Mouse (Mus musculus) forelimb bud, embryonic 11.5 days (tissue): ENCODE data around the gene Usp31.

ENCODE experiments used
- DNase-seq: peaks from one replicate; pipeline ENCODE4 v3.0.0-alpha.2; 2012; ENCODE audit warnings: low read depth, low spot score

The Usp31 gene

DNA sequence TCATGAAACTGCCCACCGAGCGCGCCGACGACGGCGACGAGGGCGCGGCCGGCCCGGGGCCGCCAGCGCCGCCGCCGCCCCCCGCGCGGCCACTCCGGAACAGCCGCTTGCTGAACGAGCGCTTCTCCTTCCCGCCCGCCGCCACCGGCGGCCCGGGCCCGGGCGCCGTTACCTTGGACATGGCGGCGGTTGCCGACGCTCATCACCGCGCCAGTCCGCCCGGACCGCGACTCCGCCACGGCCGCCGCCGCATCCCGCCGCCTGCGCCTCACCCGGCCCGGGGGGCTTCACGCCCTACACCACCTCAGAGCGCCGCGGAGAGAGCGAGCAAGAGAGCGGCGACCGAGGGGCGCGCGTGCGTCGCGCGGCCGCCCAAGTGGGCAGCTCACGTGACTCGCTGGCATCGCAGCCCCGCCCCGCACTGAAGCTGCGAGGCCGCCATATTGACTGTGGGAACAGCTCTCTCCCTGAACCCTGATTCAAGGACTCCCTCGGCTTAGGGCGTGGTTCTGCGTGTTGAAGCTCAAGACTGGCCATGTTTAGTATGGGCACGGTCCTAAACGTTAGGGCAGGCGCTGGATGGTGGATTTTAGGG is at the start of gene Usp31:
Gene Usp31 (minus strand): TSS at position 181 of the 595 bp plus-strand sequence.
- peak; percentile 96 for DNase-seq

DNA sequence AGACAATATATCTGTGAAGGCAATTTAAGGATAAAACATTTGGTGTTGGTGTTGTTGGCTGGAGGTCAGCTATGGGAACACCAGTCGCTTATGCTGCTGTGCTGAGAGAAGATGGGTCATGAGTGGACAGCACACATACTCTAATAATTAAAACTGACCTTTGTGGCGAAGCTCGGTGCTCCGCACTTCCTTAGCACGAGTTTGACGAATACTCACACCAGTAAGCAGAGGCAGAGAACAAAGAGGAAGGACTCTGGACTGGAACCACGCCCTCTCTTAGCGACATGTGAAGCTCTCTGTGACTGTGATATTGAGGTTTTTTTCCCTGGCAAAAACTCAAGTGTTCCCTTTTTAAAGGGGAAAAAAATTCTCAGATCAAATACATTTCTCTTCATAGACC is 47.7 kb upstream of the Usp31 start:
- no peak for DNase-seq

DNA sequence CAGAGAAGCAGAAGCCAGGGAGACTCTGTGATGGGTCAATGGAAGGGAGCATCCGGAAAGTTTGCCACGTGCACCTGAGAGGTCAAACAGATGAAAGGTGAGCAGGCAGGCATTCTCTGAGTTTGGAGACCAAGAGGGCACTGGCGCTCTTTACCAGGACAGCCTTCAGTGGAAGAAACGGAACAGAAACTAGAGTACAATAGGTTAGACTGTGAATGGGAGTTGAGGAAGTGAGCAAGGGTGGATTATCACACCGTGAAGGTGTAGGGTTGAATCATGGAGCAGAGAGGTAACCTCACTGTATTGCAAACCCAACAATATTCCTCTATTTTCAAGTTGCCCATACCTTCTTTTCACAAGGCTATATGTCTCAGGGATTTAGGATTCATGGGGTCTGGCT is 43.2 kb upstream of the Usp31 start:
- no peak for DNase-seq

DNA sequence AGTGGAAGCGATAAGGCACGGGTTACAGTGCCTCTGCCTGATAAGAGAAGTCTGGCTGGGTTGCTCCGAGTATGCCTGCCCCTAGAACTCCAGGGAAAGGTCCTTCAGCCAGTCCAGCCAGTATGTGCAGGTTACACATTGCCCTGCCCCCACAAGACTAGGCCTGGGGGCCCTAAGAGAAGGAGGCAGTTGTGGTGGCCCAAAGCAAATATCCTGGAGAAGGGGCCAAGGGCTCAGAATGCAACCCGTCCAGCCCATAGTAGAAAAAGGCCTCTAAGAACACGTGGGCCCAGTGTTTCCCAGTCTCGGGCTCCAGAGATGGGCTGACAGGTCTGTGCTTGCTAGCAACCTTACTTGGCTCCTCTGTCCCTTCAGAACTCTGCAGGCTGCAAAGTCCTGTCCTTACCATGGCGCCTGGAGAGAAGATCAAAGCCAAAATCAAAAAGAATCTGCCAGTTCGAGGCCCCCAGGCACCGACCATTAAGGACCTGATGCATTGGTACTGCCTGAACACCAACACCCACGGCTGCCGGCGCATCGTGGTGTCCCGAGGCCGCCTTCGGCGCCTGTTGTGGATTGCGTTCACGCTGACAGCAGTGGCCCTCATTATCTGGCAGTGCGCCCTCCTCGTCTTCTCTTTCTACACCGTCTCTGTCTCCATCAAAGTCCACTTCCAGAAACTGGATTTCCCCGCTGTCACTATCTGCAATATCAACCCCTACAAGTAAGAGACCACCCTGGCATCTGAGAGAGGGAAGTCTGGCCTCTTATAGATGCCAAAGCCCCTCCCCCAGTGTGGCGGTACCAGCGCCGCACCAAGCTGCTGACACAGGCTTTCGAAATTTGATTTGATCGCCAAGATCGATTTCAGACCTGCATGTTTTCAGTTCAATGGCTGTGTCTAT is 30.7 kb upstream of the Usp31 start:
- no peak for DNase-seq

DNA sequence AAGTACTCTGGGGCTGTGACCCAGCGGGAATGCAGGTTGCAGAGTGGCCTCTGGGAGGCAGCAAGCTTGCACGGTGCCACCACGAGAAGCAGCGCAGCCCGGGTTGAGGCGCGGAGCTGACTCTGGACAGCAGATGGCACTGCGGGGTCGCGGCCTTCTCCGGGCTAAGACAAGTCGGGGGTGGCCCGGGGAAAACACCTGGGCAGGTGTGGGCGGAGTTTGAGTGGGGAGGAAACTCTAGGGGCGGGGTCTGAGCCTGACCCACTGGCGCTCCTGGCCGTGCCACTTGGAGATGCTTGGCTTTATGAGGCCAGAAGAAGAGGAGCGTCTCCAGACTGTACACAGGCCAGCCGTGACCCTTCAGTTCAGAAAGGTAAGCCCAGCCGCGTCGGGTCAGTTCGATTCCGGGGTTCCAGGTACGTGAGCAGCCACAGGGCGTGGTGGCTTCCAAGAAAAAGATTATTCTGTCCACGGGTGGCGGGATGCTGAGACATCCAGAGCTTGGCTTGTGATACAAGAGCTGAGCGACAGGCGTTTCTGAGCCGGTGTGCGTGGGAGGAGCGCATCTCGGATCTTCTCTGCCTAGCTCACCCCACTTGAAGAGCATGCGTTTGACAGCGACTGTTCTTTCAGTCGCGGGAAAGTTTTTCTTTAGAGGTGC is 27.2 kb upstream of the Usp31 start, which contains the start of gene Scnn1g:
Gene Scnn1g (plus strand): TSS at position 309 of the 661 bp plus-strand sequence.
- peak; percentile 76 for DNase-seq

DNA sequence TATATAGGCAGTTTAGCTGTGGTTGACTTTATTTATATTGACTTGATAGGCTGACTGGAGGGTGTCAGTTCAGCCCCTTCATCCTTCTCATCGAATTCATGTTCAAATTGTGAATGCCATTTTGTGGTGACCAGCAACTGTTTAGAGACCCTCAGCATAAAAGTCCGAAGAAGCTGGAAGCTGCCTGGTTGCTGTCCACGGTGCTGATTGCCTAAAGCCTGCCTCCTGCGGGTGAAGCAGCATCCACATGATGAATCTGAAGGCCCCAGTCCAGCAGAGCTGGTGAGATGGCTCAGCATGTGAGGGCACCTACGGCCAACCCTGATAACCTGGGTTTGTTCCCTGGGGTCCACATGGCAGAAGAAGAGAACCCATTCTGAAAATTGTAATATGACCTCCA is 23.2 kb upstream of the Usp31 start:
- DNase-seq, result peak; percentile 83

DNA sequence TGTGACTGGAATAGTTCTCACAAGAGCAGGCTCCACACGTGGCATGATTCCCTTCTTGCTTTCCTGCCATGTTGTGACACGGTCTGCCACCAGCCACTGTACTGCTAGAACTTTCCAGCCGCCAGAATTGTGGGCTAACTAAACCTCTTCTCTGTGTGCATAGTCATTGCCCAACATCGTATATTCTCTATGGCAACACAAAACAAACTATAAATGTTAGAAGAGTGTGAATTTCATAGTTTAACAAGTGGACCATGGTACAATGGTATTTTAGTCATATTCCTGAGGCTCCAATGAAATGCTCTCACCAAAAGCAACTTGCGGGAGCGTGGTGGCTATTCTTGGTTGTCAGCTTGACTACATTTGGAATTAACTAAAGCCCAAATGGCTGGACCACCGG is 10.0 kb upstream of the Usp31 start:
- DNase-seq, result no peak

DNA sequence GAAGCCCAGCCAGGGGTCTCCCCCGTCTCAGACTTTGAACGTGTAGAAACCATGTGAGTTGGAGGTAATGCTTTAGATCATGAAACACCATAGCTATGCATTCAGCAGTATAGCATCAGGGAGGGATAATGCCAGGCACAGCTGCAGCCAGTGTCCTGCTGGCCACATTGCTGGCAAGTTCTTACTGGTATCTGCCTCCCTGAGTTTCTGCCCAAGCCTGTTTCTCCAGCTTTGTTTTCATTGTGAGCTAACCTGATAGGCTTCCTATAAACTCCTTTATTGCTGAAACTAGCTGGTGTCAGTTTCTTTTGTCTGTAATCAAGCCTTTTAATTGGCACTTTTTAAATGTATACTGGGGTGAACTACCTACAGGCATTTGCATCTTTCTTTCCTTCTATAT is 4.1 kb upstream of the Usp31 start:
- DNase-seq, result no peak

DNA sequence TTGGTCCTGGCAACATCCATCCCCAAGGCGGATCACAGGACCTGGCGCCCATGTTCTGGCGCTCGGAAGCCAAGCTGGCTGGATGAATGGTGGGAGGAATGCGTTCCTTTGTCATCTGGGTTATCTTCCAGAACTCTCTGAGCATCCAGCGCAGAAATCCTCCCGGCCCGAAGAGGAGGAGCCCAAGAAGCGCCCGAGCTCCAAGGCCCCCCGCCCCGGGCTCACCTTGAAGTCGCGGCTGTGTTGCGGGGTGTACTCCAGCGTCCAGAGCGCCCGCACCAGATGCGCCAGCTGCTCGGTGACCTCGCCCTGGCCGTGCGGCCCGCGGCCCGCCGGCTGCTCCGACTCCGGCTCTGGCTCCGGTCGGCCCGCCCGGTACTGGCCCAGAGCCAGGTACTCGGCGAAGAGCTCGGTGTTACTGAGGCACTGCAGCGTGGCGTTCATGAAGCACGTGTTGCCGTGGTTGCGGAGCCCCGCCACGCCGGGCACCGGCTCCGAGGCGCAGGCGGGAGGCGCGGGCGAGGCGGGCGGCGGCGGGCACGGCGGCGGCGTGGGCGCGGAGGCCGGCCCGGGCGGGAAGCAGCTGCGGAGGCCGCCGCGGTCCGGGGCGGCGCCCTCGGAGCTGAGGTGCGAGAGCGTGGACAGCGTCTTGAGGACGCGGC is 511 bp downstream of the Usp31 start:
- DNase-seq, result no peak

DNA sequence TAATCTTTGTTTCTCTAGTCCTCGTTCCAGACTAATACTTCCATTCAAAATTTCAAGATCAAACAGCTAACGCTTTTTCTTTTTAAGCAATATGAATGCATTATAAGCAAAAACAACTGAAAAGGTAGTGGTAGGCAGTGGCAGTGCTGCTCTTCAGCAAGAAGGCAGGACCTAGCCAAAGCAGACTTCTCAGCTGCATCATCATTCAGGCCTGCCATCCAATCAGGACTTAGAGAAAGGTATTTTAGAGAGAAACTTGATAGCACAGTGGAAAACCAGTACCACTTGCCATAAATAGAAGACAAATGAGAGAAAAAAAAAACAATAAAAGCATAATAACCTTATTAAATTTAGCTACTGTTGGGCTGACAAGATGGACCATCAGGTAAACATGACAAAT is 2.0 kb downstream of the Usp31 start:
- no peak for DNase-seq

DNA sequence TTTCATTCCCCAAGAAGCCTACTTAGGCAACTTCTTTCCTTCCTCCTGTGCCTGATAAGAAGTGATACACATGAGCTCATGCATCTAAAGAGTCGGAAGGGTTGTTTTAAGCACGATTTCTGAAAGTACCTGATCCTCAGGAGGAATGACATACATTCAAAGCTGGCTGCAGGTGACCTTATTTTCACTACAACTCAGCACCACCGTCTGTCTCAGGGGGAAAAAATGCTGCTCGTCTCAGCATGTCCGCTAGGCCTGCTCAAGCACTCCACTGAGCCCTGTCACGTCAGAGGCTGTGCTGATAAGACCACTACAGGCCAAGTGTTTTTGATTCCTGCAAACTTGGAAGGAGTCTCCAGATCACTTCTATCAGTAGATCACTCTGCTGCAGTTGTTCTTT is 5.1 kb downstream of the Usp31 start:
- DNase-seq, result no peak

DNA sequence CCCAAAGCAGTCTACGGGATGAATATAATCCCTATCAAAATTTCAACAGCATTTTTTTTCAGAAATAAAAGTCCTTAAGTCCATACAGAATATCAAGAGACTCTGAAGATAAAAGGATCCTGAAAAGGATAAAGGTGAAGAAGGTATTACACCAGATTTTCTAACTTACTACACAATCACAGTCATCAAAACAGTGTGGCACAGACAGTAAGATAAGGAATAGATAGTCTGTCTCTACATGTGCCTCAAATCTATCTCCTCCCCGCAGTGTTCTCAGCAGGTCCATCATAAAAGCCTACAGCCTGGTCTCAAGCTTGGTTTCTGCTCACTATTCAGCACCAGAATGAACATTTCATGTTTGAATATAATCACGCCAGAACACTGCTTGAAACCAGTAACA is 6.6 kb downstream of the Usp31 start:
- no peak for DNase-seq

DNA sequence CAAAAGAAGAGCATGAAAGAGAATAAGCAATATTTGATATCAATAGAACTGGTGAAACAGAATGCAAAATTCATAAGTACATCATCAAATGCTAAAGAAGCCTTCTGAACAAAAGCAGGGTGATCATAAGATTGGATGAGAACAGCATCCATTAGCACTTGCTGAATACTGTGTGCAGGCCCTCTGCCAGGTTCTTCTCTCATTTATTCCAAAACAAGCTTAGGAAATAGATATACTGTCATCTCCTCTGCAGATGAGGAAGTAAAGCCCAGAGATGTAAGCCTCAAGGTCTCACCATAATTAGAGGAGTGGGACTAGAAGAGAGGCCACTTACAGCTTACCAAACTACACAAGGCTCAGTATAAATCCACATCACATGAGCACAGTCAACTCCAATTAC is 7.8 kb downstream of the Usp31 start:
- DNase-seq, result no peak

DNA sequence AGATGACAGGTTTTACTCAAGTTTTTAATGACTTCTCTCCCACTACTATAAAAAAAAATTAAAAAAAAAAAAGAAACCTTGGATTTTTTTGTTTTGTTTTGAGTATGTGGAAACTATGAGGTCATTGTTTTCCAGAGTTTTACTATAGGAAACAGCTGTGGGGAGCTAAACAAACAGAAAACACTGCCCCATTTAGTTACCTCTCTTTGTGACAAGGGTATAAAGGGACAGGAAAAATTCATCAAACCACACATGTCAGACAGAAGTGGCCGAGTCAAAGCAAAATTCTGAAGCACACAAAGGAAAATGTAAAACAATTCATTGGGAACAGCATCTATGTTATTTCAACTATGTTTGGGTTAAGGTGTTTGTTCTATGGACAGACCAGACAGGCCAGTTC is 9.5 kb downstream of the Usp31 start:
- no peak for DNase-seq

DNA sequence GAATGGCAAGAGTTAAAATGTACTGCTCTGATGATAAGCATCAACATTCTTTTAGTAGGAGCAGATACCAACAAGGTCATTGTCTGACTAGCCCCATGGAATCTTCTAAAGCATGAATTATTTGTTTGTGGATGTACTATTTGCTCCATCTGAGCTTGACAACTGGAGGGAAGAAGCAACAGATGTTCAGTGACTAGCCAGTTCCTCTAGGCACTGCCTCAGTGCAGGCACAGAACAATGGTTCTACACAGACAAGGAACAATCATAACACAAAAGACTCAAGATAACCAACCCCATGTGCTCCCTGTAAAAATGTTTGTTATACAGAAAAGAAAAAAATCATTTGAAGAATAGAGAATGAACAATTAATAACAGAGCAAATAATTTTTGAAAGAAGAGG is 9.9 kb downstream of the Usp31 start:
- DNase-seq, result no peak

DNA sequence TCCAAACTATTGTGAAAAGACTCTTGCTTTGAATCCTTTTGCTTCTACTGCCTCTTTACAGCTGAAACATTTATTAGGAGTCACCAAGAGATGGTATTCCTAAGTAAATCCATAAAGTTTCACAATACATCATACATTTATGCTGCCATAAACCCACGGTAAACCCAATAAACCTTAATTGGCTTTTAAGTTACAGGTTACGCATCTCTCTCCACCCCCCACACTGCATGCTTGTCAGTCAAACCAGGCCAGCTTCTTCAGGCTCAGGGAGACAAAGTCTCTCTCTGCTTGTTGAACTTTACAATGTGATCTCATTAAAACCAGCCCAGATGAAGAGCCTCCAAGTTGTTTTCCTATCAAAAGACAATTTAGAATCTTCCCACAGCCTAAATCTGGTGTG is 15.2 kb downstream of the Usp31 start:
- no peak for DNase-seq

DNA sequence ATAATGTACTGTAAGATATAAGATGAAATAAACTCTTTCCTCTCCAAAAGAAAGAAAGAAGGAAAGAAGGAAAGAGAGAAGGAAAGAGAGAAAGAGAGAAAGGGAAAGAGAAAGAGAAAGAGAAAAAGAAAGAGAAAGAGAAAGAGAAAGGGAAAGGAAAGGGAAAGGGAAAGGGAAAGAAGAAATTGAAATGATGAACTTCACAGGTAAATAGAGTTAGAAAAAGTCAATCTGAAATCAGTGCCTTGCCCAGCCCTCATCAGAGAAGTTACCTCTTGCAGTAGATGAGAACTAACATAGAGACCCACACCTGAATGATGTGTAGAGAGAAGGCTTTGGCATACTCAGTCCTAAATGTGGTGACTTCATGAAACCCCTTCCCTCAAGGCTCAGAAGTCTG is 17.7 kb downstream of the Usp31 start:
- DNase-seq, result no peak

DNA sequence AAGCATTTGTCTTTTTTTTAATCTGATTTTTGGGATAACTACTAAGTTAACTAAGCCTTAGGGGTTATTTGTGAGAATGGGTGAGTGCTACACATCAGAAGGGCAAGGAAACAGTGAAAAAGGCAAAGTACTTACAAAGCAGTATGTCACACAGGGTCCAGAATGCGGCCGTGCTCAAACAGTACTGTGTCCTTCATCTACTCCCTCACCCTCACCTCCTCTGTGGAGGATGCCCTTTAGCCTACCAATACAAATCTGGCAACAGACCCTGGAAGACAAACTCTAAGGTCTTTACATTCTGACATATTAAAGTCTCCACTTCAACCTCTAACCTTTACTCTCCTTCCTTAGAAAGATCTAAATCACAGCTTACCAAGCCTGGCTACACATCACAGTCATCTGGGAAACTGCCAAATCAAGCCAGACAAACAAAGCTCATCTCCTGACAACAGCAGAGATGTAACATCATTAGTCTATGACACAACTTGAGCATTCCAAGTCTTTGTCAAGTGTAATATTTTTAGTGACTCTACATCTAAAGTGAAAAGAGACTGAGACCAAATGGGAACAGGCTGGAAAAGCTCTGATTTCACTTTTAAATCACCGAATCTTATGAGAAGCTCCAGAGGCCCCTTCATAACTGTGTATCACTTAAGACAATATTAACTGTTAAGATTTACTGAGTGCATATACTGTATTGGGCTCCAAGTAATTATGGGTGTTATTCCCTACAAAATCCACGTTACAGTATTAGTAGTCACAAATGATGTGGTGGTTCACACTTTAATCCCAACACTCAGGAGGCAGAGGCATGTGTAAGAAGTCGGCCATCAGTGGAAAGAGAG is 21.7 kb downstream of the Usp31 start:
- DNase-seq, result no peak

DNA sequence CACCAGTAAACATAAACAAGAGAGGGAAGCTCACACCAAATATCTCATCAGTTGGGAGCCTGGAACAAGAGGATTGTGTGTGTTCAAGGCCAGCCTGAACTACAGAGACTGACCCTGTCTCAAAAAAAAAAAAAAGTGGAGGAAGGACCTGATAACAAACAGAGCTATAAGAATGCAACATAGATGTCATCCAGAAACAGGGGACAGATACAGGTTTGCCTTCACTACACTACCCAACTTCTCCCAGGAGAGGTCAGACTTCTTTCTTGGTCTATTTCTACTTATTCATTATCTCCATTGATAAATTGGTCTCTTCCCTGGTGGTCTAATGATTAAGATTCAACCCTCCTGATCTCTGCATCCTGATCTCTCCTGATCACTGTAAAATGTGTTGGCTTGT is 25.9 kb downstream of the Usp31 start:
- no peak for DNase-seq

DNA sequence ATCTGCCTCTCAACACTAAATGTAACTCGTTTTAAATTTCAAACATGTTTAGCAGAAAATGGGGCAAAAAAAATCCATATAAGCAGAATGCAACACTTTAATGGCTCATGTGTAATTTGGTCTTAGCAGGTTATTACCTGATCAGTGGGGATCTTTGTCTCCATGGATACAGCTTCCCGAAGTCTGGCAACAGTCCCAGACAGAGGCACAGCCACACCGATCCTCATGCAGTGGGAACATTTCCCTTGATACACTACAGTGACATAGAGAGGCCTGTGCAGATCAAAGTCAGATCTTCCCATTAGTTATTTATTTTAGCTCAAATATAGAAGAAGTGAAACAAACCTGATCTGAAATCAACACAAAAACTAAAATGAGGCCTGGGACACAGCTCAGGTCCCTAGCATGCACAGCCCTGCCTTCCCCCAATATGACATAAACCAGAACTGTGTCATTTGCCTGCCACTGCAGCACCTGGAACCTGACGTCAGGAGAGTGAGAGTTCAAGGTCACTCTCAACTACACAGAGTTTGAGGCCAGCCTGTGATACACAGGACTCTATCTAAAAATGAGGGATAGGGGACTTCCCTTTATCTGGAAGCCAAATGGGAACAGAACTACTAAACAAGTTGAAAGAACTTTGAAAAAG is 29.8 kb downstream of the Usp31 start:
- DNase-seq, result no peak

DNA sequence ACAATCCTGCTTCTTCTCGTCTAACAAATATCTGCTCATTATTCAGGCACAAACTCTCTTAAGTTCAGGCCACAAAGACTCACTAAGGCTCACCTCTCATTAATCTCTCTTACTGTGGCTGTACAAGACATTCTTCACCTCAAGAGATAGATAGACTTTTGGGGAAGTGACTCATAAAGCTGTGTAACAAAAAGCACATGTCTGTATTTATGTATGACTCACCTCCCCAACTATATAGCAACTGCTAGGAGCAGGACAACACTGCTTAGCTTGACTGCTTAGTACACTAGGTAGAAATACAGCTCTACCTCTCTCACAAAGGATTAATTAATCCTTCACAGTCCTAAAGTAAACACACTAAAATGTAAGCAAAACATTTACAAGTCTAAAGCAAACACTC is 46.3 kb downstream of the Usp31 start:
- no peak for DNase-seq
